Mouse (Mus musculus): ENCODE data around the gene Astn2. TPM values are rescaled to one million over a fixed set of nuclear protein-coding genes. Genes with fewer than 3 reads are reported as not detected.

The Astn2 gene
- total and polyA plus RNA-seq, 3 experiments: not detected

DNA sequence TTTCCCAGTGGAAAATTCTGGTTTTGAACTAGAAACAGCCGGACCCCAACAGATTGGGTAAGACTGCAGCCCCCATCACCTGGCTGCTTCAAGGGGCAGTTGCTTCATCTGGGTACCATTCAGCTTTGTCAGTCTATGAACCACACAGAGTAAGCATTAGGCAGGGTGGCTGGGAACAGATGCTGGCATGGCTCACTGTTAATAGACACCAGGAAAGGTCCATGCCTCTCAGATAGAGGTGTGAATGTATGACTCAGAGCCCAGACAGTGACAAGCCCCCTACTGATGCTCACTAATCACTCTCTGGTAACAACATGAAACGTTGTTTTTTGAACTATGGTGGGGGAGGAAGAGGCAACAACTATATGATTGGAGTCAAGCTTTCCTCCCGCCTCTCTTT lies 603.2 kb downstream of the Astn2 start:
- no peak overlapping the region for H3K9ac ChIP-seq (ENCODE audit: control insufficient read depth, low read depth, low read length, poor library complexity, severe bottlenecking)
- no peaks in the 10 kb centered on the region for H3K9me3 ChIP-seq (replicated peaks; ENCODE audit: insufficient read depth, low read length)
- H3K79me2 ChIP-seq (ENCODE audit: control insufficient read depth, insufficient read depth, low read length, poor library complexity): no peaks in the 10 kb centered on the region
- no peak for DNase-seq (ENCODE audit: low read depth, low spot score)
- no peaks in the 10 kb centered on the region for H3K36me3 ChIP-seq (ENCODE audit: control insufficient read depth in 1 of 2, insufficient read depth in 2 of 2, low read length in 2 of 2)
- H3K27ac ChIP-seq (ENCODE audit: control insufficient read depth, low read depth, low read length): no peak overlapping the region
- H3K4me1 ChIP-seq (ENCODE audit: control insufficient read depth in 1 of 2, insufficient read depth in 2 of 2, low read length in 2 of 2): no peaks in the 10 kb centered on the region
- H3K4me3 ChIP-seq (ENCODE audit: control insufficient read depth in 1 of 2, insufficient read depth in 1 of 2, low read depth in 2 of 2, low read length in 2 of 2): no peak overlapping the region
- no peaks in the 10 kb centered on the region for H3K27me3 ChIP-seq (ENCODE audit: control insufficient read depth in 1 of 2, insufficient read depth in 2 of 2, low read length in 2 of 2)
- no peak for TF ChIP-seq HCFC1 (IDR thresholded peaks at IDR 0.05; ENCODE audit: low read depth, low read length)

DNA sequence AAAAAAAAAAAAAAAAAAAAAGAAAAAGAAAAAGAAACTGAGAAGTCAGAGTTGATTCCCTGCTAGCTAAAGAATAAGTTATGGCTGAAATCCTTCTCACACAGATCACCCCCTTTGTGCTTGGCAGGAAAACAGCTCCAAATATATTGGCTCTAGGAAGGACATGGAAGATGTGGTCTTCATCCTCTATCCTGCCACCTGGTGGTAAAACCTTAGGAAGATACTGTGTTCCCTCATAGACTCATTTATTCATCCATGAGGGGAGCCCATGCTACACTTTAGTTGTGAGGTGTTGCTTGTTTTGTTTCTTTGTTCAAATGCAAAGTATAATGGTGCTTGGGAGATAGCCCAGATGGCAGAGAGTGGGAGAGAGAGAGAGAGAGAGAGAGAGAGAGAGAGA lies 613.4 kb downstream of the Astn2 start:
- no peaks in the 10 kb centered on the region for H3K27me3 ChIP-seq (ENCODE audit: control insufficient read depth in 1 of 2, insufficient read depth in 2 of 2, low read length in 2 of 2)
- no peak for TF ChIP-seq SIN3A (IDR thresholded peaks at IDR 0.05; ENCODE audit: low read length)
- no peak for TF ChIP-seq ELF1 (IDR thresholded peaks at IDR 0.05; ENCODE audit: low read depth, low read length)
- no peak for TF ChIP-seq CTCF (IDR thresholded peaks at IDR 0.05 in 2 of 3, conservative IDR thresholded peaks at IDR 0.05 in 1 of 3; ENCODE audit: control insufficient read depth in 1 of 3, insufficient read depth in 1 of 3, low read depth in 2 of 3, low read length in 3 of 3, poor library complexity in 1 of 3, severe bottlenecking in 1 of 3)
- no peak for TF ChIP-seq ZKSCAN1 (IDR thresholded peaks at IDR 0.05; ENCODE audit: low read depth, low read length)
- no peak for TF ChIP-seq ETS1 (IDR thresholded peaks at IDR 0.05; ENCODE audit: low read depth, low read length)
- no peak for TF ChIP-seq POLR2AphosphoS2 (IDR thresholded peaks at IDR 0.05; ENCODE audit: low read length)
- no peak for TF ChIP-seq MAFK (IDR thresholded peaks at IDR 0.05; ENCODE audit: borderline replicate concordance, low read depth, low read length)
- no peak for TF ChIP-seq NELFE (IDR thresholded peaks at IDR 0.05; ENCODE audit: low read depth, low read length)
- TF ChIP-seq HCFC1 (IDR thresholded peaks at IDR 0.05; ENCODE audit: low read depth, low read length): no peak
- no peak for TF ChIP-seq TAL1 (IDR thresholded peaks at IDR 0.05; ENCODE audit: low read length)
- no peak for TF ChIP-seq MYB (IDR thresholded peaks at IDR 0.05; ENCODE audit: low read depth, low read length)
- no peak for TF ChIP-seq ZMIZ1 (IDR thresholded peaks at IDR 0.05; ENCODE audit: low read depth, low read length)
- TF ChIP-seq TCF12 (IDR thresholded peaks at IDR 0.05; ENCODE audit: low read depth, low read length): no peak
- no peak for TF ChIP-seq CHD1 (IDR thresholded peaks at IDR 0.05; ENCODE audit: low read depth, low read length)
- no peak for TF ChIP-seq MAX (IDR thresholded peaks at IDR 0.05; ENCODE audit: low read length)
- TF ChIP-seq MYC (IDR thresholded peaks at IDR 0.05; ENCODE audit: low read depth, low read length): no peak
- H3K4me3 ChIP-seq (ENCODE audit: control insufficient read depth in 1 of 2, insufficient read depth in 1 of 2, low read depth in 2 of 2, low read length in 2 of 2): no peak overlapping the region
- H3K9me3 ChIP-seq (replicated peaks; ENCODE audit: insufficient read depth, low read length): no peaks in the 10 kb centered on the region
- H3K9ac ChIP-seq (ENCODE audit: control insufficient read depth, low read depth, low read length, poor library complexity, severe bottlenecking): no peak overlapping the region
- H3K36me3 ChIP-seq (ENCODE audit: control insufficient read depth in 1 of 2, insufficient read depth in 2 of 2, low read length in 2 of 2): no peaks in the 10 kb centered on the region
- no peaks in the 10 kb centered on the region for H3K4me1 ChIP-seq (ENCODE audit: control insufficient read depth in 1 of 2, insufficient read depth in 2 of 2, low read length in 2 of 2)
- no peak for DNase-seq (ENCODE audit: low read depth, low spot score)
- H3K27ac ChIP-seq (ENCODE audit: control insufficient read depth, low read depth, low read length): no peak overlapping the region
- H3K79me2 ChIP-seq (ENCODE audit: control insufficient read depth, insufficient read depth, low read length, poor library complexity): no peaks in the 10 kb centered on the region

Data from MEL (cell line).